In the genomic region with DNA sequence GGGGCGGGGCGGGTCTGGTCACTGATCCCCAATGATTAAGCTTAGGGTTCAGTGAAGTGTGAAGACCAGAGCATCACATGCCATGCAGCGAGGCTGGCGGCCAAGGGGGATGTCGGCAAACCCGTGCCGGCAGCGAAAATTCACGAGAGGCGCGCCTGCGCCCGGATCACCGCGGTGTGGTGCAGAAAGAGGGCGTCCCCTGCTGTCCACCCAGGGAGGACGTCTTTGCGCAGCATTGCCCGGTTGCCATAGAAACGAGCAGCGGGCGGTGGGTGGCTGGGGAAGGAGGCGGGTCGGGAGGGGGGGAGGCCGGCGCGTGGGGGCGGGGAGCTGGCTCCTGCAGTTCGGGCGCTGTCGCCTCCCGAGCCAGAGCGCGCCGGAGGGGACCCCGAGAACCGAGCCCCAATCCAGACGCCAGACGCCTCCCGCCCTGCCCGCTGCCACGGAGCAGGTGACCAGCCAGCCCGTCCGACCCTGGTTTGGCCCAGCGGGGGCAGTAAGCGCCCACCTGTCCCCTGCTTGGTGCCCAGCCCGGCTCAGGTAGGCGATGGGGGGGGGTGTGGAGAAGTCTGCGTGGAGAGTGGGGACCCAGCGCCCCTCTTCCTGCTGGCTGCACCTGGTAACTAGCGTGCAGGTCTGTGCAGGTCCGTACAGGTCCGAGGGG, we compare ENCODE assay signal across 8 mouse cellular contexts. TPM values are rescaled to one million over a fixed set of nuclear protein-coding genes. Genes with fewer than 3 reads are reported as not detected.
DNase-seq lines count a peak whose midpoint lies in the region; ATAC-seq lines count a peak whose summit lies in the region.

No protein-coding gene starts in this region.

- peak overlapping the region; percentile 50 for H3K9ac ChIP-seq in embryonic facial prominence, embryonic 11.5 days (replicated peaks; ENCODE audit: low read length)
- H3K9ac ChIP-seq in hindbrain, embryonic 12.5 days, result peak overlapping the region; percentile 51
- H3K9ac ChIP-seq in lung, embryonic 15.5 days, result peak overlapping the region; percentile 33

- peaks cover 13% of the 10 kb centered on the region for H3K27me3 ChIP-seq in embryonic facial prominence, embryonic 11.5 days (ENCODE audit: control insufficient read depth, insufficient read depth, low read length)
- peaks cover 45% of the 10 kb centered on the region for H3K27me3 ChIP-seq in hindbrain, embryonic 12.5 days
- H3K27me3 ChIP-seq in lung, embryonic 15.5 days, result peaks cover 52% of the 10 kb centered on the region

- peak overlapping the region; percentile 94 for H3K4me2 ChIP-seq in embryonic facial prominence, embryonic 11.5 days (ENCODE audit: low read depth, low read length)
- peak overlapping the region; percentile 61 for H3K4me2 ChIP-seq in hindbrain, embryonic 12.5 days (replicated peaks)
- H3K4me2 ChIP-seq in lung, embryonic 15.5 days, result peak overlapping the region; percentile 74

- peak; percentile 78 for DNase-seq in CD4-positive, CD25-positive, alpha-beta regulatory T cell, adult 2 months (ENCODE audit: low read depth, low spot score)
- peak; percentile 71 for DNase-seq in ZHBTc4 (ENCODE audit: low read depth, low spot score)
- DNase-seq in embryonic facial prominence, embryonic 11.5 days (ENCODE audit: low spot score), result peak; percentile 83
- peak; percentile 85 to 90 for DNase-seq in layer of hippocampus, postnatal 10 days (ENCODE audit: low spot score in 2 of 2)
- DNase-seq in retina, postnatal 1 day, result peak; percentile 93
- no peak for DNase-seq in c-Kit-positive CD71-positive TER-119-positive erythroid progenitor cells, embryonic 14.5 days (ENCODE audit: low spot score)

- H3K4me3 ChIP-seq in embryonic facial prominence, embryonic 11.5 days (ENCODE audit: low read depth, low read length), result peak overlapping the region; percentile 46
- peak overlapping the region; percentile 38 for H3K4me3 ChIP-seq in hindbrain, embryonic 12.5 days
- H3K4me3 ChIP-seq in lung, embryonic 15.5 days, result peak overlapping the region; percentile 40

- peaks cover 8% of the 10 kb centered on the region for H3K4me1 ChIP-seq in embryonic facial prominence, embryonic 11.5 days (ENCODE audit: control insufficient read depth, insufficient read depth, low read length)
- peaks cover 28% of the 10 kb centered on the region for H3K4me1 ChIP-seq in hindbrain, embryonic 12.5 days
- peaks cover 18% of the 10 kb centered on the region for H3K4me1 ChIP-seq in lung, embryonic 15.5 days

- no peak overlapping the region for H3K27ac ChIP-seq in embryonic facial prominence, embryonic 11.5 days (replicated peaks; ENCODE audit: low read depth, low read length)
- H3K27ac ChIP-seq in hindbrain, embryonic 12.5 days, result no peak overlapping the region
- no peak overlapping the region for H3K27ac ChIP-seq in lung, embryonic 15.5 days

- 1% methylated on average over 45 of the region's 53 CpGs for WGBS in embryonic facial prominence, embryonic 11.5 days
- 1% methylated on average over 46 of the region's 53 CpGs for WGBS in hindbrain, embryonic 12.5 days
- WGBS in lung, embryonic 15.5 days, result 1% methylated on average over 43 of the region's 53 CpGs

- no peaks in the 10 kb centered on the region for H3K9me3 ChIP-seq in embryonic facial prominence, embryonic 11.5 days (replicated peaks; ENCODE audit: control insufficient read depth, low read length)
- H3K9me3 ChIP-seq in hindbrain, embryonic 12.5 days (replicated peaks), result no peaks in the 10 kb centered on the region
- no peaks in the 10 kb centered on the region for H3K9me3 ChIP-seq in lung, embryonic 15.5 days

- peak; percentile 58; the same call in 1 of the 2 replicates for ATAC-seq in embryonic facial prominence, embryonic 11.5 days (replicated peaks; ENCODE audit: insufficient number of reproducible peaks, low FRiP score, low TSS enrichment, low read depth)
- peak; percentile 67 for ATAC-seq in hindbrain, embryonic 12.5 days (ENCODE audit: low FRiP score)
- ATAC-seq in lung, embryonic 15.5 days (ENCODE audit: borderline replicate concordance, extremely low read depth, low FRiP score, low TSS enrichment), result no peak

- H3K36me3 ChIP-seq in embryonic facial prominence, embryonic 11.5 days (replicated peaks; ENCODE audit: control insufficient read depth, insufficient read depth, low read depth, low read length), result no peaks in the 10 kb centered on the region
- H3K36me3 ChIP-seq in hindbrain, embryonic 12.5 days, result no peaks in the 10 kb centered on the region
- no peaks in the 10 kb centered on the region for H3K36me3 ChIP-seq in lung, embryonic 15.5 days

RNA-seq across cellular contexts. Expression of a gene that starts 29.7 kb away (rescaled TPM):
- 4.7 and 6.4 TPM in 2 replicates for polyA plus RNA-seq in embryonic facial prominence, embryonic 11.5 days (2014; fragmentation: Nextera tagmentation; extraction: Ambion mirVana)
- 11.0 and 13.4 TPM in 2 replicates for polyA plus RNA-seq in hindbrain, embryonic 12.5 days (2016; fragmentation: Nextera tagmentation; extraction: Ambion mirVana)
- total RNA-seq in layer of hippocampus, postnatal 10 days (2021), result 100 to 1,000 TPM; 180 to 190 TPM
- 0.61 and 0.93 TPM in 2 replicates for polyA plus RNA-seq in lung, embryonic 15.5 days (2015; fragmentation: Nextera tagmentation; extraction: Ambion mirVana)

RNA-seq across cellular contexts. Expression of a gene that starts 43.7 kb away (rescaled TPM):
- 0.18 TPM in 1 of 2 replicates, not detected in the other for polyA plus RNA-seq in embryonic facial prominence, embryonic 11.5 days (2014; fragmentation: Nextera tagmentation; extraction: Ambion mirVana)
- 0.35 and 0.48 TPM in 2 replicates for polyA plus RNA-seq in hindbrain, embryonic 12.5 days (2016; fragmentation: Nextera tagmentation; extraction: Ambion mirVana)
- 1 to 10 TPM; 1.1 to 1.3 TPM for total RNA-seq in layer of hippocampus, postnatal 10 days (2021)
- polyA plus RNA-seq in lung, embryonic 15.5 days (2015; fragmentation: Nextera tagmentation; extraction: Ambion mirVana), result 1.7 and 2.2 TPM in 2 replicates

RNA-seq across cellular contexts. Expression of a gene that starts 48.5 kb away (rescaled TPM):
- polyA plus RNA-seq in embryonic facial prominence, embryonic 11.5 days (2014; fragmentation: Nextera tagmentation; extraction: Ambion mirVana), result 919 and 920 TPM in 2 replicates
- polyA plus RNA-seq in hindbrain, embryonic 12.5 days (2016; fragmentation: Nextera tagmentation; extraction: Ambion mirVana), result 618 and 712 TPM in 2 replicates
- 100 to 1,000 TPM; 516 to 558 TPM for total RNA-seq in layer of hippocampus, postnatal 10 days (2021)
- polyA plus RNA-seq in lung, embryonic 15.5 days (2015; fragmentation: Nextera tagmentation; extraction: Ambion mirVana), result 868 and 923 TPM in 2 replicates

RNA-seq across cellular contexts. Expression of a gene that starts 50.0 kb away (rescaled TPM):
- not detected in 2 replicates for polyA plus RNA-seq in embryonic facial prominence, embryonic 11.5 days (2014; fragmentation: Nextera tagmentation; extraction: Ambion mirVana)
- polyA plus RNA-seq in hindbrain, embryonic 12.5 days (2016; fragmentation: Nextera tagmentation; extraction: Ambion mirVana), result not detected in 2 replicates
- total RNA-seq in layer of hippocampus, postnatal 10 days (2021), result 1 to 10 TPM in 1 of 2 experiments, not detected in 1; 2.1 TPM
- polyA plus RNA-seq in lung, embryonic 15.5 days (2015; fragmentation: Nextera tagmentation; extraction: Ambion mirVana), result not detected in 2 replicates
